Mouse (Mus musculus) kidney, postnatal 36 days (tissue): Measurements from ENCODE around the gene Maneal.

Source experiments
- DNase-seq, 2 experiments: peaks; one replicate each; pipeline ENCODE4 v3.0.0; 2021 to 2022; ENCODE audit warnings: mixed read lengths in 2 of 2

Gene Maneal

GRCm38 (mm10) chr4:124861283-124862188, at the start of gene Maneal:
TSS of gene Maneal (minus strand) at chr4:124862171.
- DNase-seq, result no peak

DNA sequence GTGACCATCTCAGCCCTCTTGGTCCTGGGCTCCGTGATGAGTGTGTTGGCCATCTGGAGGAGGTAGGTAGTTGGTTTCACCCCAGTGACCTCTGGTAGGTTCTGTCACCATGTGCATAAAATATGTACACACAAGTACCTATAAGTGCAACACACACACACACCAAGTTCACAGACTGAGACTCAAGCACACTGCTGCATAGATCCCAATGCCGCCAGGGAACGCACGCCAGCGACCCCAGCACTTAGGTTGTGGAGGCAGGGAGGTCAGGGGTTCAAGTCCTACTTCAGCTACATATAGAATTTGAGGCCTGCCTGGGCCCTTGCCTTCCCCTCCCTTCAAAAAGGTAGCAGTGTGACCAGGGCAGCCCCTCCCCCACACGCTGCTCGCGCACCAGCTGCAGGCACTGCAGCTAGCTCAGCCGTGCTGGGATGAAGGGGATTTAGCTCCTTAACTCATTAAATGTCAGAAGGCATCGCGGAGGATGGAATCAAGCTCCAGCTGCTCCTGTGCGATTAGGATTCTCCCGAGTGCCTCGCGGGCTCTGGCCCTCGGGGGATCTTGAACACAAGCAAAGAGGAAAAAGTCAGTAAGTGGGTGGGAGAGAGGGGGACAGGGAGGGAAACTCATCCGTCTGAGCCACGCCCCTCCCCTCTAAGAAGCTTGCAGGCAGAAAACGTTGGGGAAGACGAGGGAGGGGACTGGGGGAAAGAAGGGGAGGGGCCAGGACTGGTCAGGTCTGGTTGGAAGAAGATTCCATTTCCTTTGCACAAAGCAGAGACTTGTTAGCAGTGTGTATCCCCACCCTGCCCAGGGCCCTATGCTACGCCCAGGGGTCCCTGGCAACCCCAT, 44.2 kb upstream of the Maneal start:
- DNase-seq, result peak in 1 of 2 experiments; percentile 16

DNA sequence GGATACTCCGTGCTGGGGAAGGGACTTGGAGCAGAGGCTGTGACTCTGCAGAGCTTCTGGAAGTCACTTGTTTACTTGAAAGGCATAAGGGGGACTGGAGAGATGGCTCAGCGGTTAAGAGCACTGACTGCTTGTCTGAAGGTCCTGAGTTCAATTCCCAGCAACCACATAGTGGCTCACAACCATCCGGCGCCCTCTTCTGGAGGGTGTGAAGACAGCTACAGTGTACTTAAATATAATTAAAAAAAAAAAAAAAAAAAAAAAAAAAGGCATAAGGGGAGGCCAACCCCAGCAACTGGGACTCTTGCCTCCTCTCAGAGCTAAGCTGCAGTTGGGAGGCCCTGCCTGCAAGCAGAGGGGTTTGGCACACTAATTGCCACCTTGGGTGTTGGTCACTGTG, 43.4 kb upstream of the Maneal start:
- peak in 1 of 2 experiments; percentile 17 for DNase-seq

DNA sequence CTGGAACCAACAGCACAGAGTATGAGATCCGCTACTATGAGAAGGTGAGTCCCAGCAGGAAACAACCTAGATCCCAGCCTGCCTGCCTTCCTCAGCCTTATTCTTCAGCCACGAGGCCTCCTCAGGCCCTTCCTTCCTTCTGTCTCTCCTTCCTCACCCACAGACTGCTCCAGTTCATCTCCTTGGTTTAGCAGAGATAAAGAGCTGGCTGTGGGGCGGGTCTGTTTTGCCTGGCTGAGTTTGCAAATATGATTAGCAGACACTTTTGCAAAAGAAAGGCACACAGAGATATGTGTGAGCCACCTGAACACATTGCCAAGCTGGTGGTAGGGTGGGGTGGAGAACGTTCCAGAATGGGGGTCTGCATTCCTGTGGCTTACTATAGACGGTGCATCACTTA, 37.9 kb upstream of the Maneal start:
- DNase-seq, result no peak

GRCm38 (mm10) chr4:124898428-124898827, 36.5 kb upstream of the Maneal start:
- no peak for DNase-seq

DNA sequence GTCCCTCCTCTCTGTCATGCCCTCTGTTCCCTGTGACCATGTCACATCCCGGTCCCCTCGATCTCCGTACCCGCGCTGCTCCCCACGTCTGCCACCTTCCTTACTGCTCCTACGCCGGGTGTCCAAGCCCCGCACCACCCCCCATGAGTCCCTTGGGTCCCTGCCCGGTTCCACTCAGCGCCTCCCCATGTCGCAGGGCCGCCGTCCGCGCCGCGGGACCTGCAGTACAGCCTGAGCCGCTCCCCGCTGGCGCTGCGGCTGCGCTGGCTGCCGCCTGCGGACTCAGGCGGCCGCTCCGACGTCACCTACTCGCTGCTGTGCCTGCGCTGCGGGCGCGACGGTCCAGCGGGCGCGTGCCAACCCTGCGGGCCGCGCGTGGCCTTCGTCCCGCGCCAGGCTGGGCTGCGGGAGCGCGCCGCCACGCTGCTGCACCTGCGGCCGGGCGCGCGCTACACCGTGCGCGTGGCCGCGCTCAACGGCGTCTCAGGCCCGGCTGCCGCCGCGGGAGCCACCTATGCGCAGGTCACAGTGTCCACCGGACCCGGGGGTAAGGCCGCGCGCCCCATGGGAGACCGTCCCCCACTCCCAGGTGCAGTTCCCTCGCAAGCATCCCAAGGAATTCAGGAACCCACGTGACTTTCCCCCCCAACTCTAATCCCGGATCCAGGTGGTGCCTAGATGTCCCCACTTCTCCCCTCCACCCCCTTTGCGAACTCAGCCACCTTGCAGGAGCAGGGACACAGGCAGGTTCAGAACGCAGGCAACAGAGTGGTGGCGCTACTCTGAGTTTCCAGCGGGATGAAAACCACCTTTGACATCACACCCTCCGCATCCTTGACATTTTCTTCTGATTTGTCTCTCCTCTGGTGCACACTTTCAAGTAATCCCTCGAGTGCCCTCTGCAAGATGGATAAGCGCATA, 32.8 kb upstream of the Maneal start:
- DNase-seq, result no peak

GRCm38 (mm10) chr4:124893769-124894168, 31.8 kb upstream of the Maneal start:
- DNase-seq, result no peak

DNA sequence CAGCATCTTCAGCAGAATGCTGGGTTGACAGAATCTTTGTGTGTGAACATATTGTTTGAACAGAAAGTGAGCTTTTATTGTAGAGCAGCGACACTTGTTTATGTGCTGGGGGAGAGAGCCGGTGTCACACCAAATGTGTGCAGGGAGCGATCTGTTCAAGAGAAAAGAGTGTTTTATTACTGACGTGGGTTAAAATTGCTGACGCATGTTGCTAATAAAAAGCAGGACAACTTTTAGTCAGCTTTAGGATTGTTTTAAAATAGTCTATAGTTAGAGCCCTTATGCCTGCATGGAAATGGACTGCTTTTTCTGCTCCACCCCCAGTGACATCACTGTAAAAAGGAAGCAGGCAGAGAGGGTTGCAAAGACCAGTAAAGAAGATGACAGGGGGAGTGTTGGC, 28.9 kb upstream of the Maneal start:
- no peak for DNase-seq

GRCm38 (mm10) chr4:124889935-124890334, 28.0 kb upstream of the Maneal start:
- DNase-seq, result no peak

DNA sequence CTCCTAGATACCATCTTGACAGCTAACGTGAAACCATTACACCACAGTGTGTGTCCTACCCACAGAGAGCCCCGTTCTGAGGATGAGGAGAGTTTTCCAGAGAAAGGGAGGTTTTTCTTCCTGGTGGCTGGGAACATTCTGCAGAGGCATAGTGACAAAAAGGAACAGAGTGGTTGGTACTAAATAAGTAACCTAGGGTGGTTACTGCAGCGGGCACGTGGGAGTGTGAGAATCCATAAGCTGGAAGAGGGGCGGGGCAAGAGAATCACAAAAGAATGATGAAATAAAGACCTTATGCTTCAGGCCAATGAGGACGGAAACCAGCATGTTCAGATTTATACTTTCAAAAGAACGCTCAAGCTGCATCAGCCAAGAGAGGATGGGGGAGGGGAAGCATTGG, 26.7 kb upstream of the Maneal start:
- no peak for DNase-seq

GRCm38 (mm10) chr4:124882151-124882729, 20.3 kb upstream of the Maneal start:
- peak; percentile 5 to 71 for DNase-seq

GRCm38 (mm10) chr4:124881341-124881908, 19.5 kb upstream of the Maneal start:
- no peak for DNase-seq

DNA sequence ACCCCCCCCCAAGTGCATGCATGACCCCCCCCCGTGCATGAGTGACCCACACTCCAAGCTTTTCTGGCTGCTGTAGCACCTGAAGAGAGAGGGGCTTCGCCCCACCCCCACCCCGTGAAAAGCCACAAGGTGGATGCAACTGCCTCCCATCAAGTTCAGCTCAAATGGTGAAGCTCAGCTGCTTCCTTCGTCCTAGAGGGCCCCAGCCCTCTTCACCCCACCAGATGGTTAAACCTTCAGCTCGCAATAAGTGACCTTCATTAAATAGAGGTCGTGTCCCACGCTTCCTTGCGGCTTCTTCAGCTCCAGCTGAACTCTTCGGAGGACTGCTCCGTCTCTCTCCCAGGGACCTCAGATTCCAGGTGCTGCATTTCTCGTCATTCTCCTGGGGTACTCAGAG, 18.6 kb upstream of the Maneal start, which contains the start of gene Epha10:
Gene Epha10 (plus strand): TSS at position 301 of the 400 bp plus-strand sequence.
- no peak for DNase-seq

GRCm38 (mm10) chr4:124872719-124873118, 10.7 kb upstream of the Maneal start:
- DNase-seq, result no peak

- peak; percentile 54 to 89 for DNase-seq
These were observed 1.5 kb downstream of the Maneal start for GRCm38 (mm10) chr4:124860446-124860845.

GRCm38 (mm10) chr4:124858370-124858769, 3.6 kb downstream of the Maneal start:
- DNase-seq, result peak in 1 of 2 experiments; percentile 32

- no peak for DNase-seq
These were observed 5.7 kb downstream of the Maneal start for GRCm38 (mm10) chr4:124856294-124856693.

DNA sequence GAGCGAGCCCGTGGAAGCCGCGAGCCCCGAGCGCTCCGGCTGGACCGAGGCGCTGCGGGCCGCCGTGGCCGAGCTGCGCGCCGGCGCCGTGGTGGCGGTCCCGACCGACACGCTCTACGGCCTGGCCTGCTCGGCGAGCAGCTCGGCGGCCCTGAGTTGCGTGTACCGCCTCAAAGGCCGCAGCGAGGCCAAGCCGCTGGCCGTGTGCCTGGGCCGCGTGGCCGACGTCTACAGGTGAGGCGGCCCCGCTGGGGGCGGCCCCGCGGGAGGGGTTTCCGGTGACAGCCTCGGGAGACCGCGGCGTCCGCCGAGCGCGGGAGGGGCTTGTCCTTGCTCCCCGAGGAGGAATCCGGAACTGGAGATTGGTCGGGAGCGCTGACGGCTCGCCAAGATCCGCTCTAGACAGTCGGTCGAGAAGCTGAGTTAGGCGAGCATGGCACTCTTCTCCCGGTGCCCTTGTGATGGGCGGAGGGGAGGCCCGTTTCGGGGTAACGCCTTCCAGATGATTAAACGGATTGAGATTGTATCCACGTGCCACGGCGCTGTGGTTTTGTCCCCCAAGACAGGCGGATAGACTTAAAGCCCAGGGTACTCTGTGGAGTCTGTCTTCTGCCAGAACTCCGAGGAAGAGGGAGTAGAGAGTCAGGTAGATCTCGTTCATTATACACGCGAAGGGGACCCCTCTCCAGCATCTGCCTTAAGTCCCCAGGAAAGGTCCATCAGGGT, 10.9 kb downstream of the Maneal start, which contains the start of gene 1110065P20Rik:
Gene 1110065P20Rik (minus strand): TSS at position 264 of the 726 bp plus-strand sequence.
- DNase-seq, result peak; percentile 89 to 93

DNA sequence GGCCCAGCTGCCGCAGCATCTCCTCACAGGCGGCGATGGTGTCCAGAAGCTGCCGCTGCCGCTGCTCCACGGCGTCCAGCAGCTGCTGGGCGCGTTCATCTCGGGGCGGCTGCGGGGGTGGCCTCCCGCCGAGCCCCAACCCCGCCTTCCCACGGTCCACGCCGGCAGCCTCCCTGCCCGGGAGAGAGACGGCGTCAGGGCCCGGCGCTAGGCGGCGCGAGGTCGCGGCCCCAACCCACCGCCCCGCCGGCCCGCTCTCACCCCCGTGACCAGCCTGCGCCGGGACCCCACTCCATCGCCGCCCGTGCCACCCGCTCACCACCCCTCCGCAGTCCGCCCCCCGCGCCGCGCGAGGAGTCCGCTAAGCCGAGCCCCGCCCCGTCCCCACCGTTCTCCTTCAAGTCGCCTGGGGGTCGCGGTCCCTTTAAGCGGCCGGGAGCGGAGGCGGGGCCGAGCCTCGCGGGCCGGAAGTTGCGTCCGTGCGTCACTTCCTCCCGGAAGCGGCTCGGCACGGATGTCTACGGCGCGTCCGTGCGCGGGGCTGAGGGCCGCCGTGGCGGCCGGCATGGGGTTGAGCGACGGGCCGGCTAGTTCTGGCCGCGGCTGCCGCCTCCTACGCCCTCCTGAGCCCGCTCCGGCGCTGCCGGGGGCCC, 11.6 kb downstream of the Maneal start, which contains the start of gene Yrdc:
Gene Yrdc (plus strand): TSS at position 419 of the 653 bp plus-strand sequence.
- DNase-seq, result peak; percentile 95 to 97

DNA sequence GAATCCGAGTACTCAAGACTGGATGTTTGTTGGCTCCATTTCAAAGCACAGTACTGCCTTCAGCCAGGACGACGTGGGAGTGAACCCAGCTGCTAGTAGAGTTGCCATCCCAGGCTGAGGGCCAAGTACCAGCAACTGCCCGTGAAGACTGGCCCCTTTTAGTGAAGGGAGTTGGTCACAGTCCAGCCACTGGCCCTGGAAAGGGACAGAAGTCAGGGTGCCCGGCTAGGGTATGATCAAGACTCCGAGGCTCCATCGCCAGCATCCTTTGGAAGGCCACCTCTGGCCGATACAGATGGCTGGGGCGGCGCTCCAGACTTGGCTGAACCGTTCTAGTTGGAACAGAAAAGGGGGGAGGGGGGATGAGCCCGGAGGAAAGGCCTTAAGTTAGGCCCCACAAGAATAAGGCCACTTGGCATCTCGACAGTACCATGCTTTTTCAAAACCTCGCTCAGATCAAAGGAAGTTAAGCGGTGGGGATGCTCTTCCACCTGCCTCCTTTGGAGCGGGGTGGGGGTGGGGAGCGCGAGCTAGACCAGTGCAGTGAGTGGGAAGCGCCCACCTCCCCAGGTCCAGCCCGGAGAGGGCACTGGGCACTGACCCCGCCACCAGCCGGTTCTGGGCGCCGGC, 12.2 kb downstream of the Maneal start:
- peak; percentile 73 to 74 for DNase-seq
